Mouse (Mus musculus): ENCODE data around the gene Ap5z1.

GRCm38 (mm10) chr5:142448076-142448475 is 15.7 kb upstream of the Ap5z1 start:
- no peak for TF ChIP-seq POLR2A (IDR thresholded peaks at IDR 0.05; ENCODE audit: borderline replicate concordance, extremely low read depth, insufficient read depth, insufficient read length, poor library complexity, severe bottlenecking)
- peak; percentile 98 for TF ChIP-seq CTCF (IDR thresholded peaks at IDR 0.05; ENCODE audit: borderline replicate concordance, extremely low read depth, insufficient read depth, insufficient read length)

Measured in brain, embryonic 14.5 days (tissue).